Mouse (Mus musculus) thymus, postnatal 36 days (tissue): ENCODE measurements at regions not wholly inside any gene's neighbourhood (a gene's known extent, or its start where the extent isn't known, plus 50 kb on each side); places are given as distances from the start of the nearest gene placed in this dataset.
A peak's percentile ranks its signal among the peaks of the same experiment; 100 is the strongest.
"Not testable (repeated sequence)": the region's sequence is repeated elsewhere in the genome, so short reads cannot be mapped to it uniquely, and the experiment has no call there.

Experiments used
- DNase-seq, 2 experiments: peaks; one replicate each; pipeline ENCODE4 v3.0.0; 2022; ENCODE audit warnings: mixed read lengths in 2 of 2

- DNase-seq, result no peak
Observed at GRCm38 (mm10) chr12:56058876-56059275, 222.8 kb downstream of the Brms1l start.

DNA sequence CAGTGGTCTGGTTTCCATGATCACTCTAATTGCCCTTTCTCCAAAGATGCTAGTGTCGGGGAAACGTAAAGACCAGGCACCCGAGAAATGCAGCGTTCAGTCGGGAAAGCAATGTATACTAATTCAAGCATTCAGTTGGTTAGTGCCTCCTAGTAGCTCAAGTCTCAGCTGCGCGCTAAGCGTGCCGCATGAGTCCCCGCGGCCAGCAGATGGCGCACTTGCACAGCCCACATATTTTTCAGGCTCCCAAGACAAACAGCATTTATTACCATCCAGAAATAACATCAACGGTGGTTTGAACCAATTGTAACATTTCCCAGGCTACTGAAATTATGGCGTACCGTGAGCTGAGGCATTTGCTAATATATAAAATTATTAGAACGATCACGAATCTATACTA lies 222.3 kb downstream of the Brms1l start:
- peak; percentile 28 to 38 for DNase-seq

GRCm38 (mm10) chr12:56055382-56055781 lies 219.3 kb downstream of the Brms1l start:
- DNase-seq, result no peak

DNA sequence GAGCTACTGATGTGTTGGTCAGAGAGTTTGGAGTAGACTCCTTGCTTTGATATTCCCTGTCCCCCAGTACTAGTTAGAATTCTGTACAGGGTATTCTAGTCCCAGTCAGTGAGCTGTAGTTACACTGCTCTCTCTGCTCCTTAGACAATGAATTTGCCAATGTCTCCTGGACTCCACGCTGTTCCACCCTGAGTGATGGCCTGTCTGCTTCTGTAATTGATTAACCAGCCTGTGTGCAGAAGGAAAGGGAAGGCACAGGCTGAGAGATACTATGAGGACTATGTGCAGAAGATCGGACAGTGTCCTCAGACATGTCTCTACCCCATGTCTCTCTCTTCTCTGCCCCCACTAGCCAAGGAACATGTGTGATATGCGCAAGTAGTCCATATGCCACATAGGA lies 209.9 kb downstream of the Brms1l start:
- DNase-seq, result no peak

DNA sequence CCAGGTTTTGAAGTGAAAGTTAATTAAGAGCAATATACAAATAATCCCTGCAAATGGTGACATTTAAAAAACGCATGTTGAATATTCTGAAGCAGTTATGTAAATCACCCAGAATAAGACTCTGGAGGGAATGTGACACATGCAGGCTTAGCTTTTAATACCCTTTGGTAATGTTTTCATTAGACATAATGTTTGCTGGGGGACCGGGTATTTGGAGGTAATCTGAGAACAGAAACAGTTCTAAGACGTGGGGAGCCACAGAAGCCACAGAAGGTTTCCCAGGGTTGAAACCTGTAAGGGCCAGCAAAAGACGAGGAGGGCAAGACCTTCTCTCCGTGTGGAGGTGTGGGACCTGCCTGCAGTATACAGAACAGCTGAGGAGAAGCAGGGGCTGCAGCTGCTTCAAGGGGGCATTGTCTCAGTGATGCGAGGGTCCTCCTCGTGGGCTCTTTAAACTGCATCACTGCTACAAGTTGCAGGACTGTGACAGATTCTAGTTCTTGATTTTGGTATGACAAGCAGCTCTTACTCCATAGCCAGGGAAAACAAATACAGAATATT lies 184.9 kb downstream of the Brms1l start:
- no peak for DNase-seq

- no peak for DNase-seq
Observed at GRCm38 (mm10) chr12:56020547-56020946, 184.4 kb downstream of the Brms1l start.

- DNase-seq, result no peak
Observed at GRCm38 (mm10) chr12:56009976-56010375, 173.9 kb downstream of the Brms1l start.

DNA sequence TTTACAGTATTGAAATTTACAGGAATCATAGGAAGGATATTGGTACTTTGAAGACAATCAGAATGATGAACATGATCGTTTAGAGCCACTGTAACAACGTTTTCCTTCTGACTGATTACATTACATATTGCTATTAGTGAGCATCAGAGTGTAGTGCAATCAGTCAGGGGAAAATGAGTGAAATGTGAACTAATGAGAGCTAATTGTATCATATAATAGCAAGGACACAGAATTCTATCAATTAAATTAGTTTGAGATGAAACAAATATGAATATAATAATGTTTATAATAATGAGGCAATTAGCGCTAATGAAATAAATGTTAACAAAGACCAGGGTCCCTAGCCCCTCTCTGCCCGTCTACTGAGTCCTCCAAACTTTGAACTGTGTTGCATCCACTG lies 169.7 kb downstream of the Brms1l start:
- DNase-seq, result no peak

- DNase-seq, result no peak
Observed at GRCm38 (mm10) chr12:56005321-56005720, 169.2 kb downstream of the Brms1l start.

GRCm38 (mm10) chr12:56004479-56004878 lies 168.4 kb downstream of the Brms1l start:
- no peak for DNase-seq

- no peak for DNase-seq
Observed at GRCm38 (mm10) chr12:56003561-56003960, 167.4 kb downstream of the Brms1l start.

- DNase-seq, result no peak
Observed at GRCm38 (mm10) chr12:55996585-55997377, 160.7 kb downstream of the Brms1l start.

- no peak for DNase-seq
Observed at GRCm38 (mm10) chr12:55983565-55984351, 147.6 kb downstream of the Brms1l start.

GRCm38 (mm10) chr12:55983128-55983527 lies 147.0 kb downstream of the Brms1l start:
- no peak for DNase-seq

- DNase-seq, result no peak
Observed at GRCm38 (mm10) chr12:55974262-55974661, 138.1 kb downstream of the Brms1l start.

DNA sequence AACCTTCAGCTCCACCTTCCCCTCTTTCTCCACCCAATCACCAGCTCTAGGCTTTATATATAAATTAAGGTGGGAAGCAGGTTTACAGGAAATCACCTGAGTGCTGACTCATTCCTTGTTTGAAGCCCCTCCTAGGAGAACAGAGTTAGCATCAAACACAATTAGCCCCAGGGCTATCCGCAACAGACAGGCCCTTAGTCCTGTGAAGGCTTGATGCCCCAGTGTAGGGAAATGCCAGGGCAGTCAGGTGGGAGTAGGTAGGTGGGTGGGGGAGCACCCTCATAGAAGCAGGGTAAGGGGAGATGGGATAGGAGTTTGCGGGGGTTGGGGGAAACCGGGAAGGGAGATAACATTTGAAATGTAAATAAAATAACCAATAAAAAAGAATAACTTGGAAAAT lies 123.2 kb downstream of the Brms1l start:
- DNase-seq, result not testable (repeated sequence)

DNA sequence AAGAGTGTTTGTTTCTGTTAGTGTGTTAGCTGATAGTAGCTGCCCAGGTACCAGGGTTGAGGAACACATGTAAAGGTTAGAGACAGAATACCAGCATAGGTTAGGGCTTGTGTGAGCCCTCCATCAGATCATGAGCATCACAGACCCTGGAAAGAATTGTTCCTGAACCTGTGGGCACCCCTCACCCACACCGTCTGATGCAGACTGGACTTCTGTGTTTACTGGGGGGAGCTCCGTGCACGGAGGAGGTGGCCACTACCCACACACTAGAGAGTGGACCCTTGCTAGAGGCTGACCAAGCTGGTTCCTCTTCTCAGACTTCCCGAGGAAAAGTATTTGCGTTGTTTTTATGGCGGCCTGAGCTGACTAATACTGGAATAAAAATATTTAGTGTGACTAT lies 104.4 kb downstream of the Brms1l start:
- DNase-seq, result no peak

- DNase-seq, result no peak
Observed at GRCm38 (mm10) chr12:55939281-55940142, 103.4 kb downstream of the Brms1l start.

DNA sequence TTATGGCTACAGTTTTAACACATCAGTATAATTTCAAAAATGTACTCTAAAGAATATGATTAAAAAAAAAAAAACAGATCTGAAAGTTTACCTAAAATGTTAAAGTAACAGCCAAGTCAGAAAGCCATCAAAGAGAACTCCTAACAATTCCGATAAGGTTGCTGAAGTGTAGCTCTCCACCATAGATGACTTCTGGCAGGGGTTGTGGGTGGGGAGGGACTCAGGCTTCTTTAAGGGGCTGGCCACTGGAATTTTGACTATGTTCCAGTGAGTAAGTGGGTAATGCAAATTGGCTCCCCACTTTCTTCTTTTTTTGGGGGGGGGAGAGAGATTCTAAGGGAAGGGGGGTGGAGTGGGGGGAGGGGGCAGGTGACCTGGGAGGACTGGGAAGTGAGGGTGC lies 98.0 kb downstream of the Brms1l start:
- no peak for DNase-seq

DNA sequence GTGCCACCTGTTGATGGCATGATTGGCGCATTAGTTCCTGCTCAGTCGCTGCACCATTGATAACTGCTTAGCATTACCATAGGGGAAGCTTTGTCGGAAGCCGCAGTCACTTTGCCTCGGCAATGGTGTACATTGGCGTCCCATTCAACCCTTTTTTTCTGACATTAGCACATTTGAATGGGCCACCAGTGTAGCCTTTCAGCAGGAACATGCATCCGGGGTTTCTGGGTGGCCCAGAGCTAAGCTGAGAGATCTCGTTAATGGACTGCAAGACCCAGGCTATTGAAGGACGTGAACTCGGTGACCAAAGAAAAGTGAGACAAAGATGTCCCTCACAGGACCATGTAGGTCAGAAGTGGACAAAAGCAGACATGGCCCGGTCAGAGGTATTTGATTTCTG lies 97.3 kb downstream of the Brms1l start:
- DNase-seq, result no peak

DNA sequence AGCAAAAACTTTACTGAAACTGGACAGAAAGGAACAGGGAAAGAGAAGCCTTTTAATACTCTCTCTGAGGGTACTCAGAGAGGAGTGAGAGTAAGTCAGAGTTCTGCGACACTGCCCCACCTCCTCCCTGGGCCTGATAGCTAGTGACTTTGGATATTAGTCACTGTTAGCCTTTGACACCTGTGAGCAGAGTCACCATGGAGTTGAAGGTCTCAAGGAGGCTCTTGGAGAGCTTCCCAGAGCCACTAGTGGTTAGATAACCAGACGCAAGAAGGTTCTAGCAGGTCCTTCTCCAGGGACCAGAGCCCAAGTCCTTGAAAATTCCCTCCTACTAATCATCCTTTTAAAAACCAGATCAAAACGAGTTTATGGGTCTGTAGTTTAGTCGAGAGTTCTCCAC lies 94.3 kb downstream of the Brms1l start:
- DNase-seq, result no peak

- DNase-seq, result no peak
Observed at GRCm38 (mm10) chr12:55926974-55927321, 90.8 kb downstream of the Brms1l start.
